In the genomic region with DNA sequence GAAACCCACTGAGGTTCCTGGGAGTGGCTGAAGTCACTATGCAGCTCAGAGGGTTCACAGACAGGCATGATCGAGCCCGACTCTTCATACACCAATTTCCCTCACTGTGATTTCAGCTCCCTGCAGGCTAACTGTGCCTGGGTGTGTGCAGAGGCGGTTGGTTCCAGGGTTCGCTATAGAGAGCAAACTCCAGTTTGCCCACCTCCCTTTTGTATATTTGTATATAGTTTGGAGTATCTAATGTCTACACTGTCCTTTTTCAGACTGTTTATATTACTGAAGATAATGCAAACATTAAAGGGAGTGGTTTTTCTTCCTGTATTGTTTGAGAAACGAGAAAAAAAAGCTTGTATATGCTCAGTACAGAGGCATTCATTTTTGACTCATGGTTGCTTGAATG, we compare ENCODE assay signal across 27 mouse cellular contexts.
A peak's percentile ranks its signal among the peaks of the same experiment; 100 is the strongest.
DNase-seq lines count a peak whose midpoint lies in the region; ATAC-seq and TF ChIP-seq lines count a peak whose summit lies in the region.
"Had no signal": no experiment of that assay in that cellular context is flagged by ENCODE, and none has a peak within 500 bp of the region (broad histone marks: within the 10 kb centered on the region; RNA-seq: fewer than 3 reads in every experiment).

No protein-coding gene starts in this region.

- no peak overlapping the region for H3K4me3 ChIP-seq in liver, embryonic 13.5 days (replicated peaks)
- H3K4me3 ChIP-seq in lung, postnatal 0 days (ENCODE audit: low read depth, low read length), result no peak overlapping the region
- H3K4me3 ChIP-seq in stomach, embryonic 14.5 days (ENCODE audit: low read depth, low read length), result no peak overlapping the region
- H3K4me3 ChIP-seq in stomach, postnatal 0 days (ENCODE audit: low read depth, low read length), result no peak overlapping the region
- H3K4me3 ChIP-seq: forebrain, embryonic 10.5 days; forebrain, embryonic 13.5 days; gastrocnemius, adult 2 months; heart, embryonic 12.5 days; heart, embryonic 15.5 days had no signal

- no peak overlapping the region for H3K27ac ChIP-seq in liver, embryonic 13.5 days
- H3K27ac ChIP-seq in lung, postnatal 0 days (ENCODE audit: low read length), result no peak overlapping the region
- H3K27ac ChIP-seq in stomach, embryonic 14.5 days (ENCODE audit: low read length), result no peak overlapping the region
- no peak overlapping the region for H3K27ac ChIP-seq in stomach, postnatal 0 days (replicated peaks)
- H3K27ac ChIP-seq: forebrain, embryonic 10.5 days; forebrain, embryonic 13.5 days; gastrocnemius, adult 2 months; heart, embryonic 15.5 days; hindbrain, embryonic 14.5 days had no signal

- no peak overlapping the region for H3K4me2 ChIP-seq in liver, embryonic 13.5 days
- H3K4me2 ChIP-seq in lung, postnatal 0 days (replicated peaks; ENCODE audit: low read depth, low read length), result no peak overlapping the region
- H3K4me2 ChIP-seq in stomach, embryonic 14.5 days (replicated peaks; ENCODE audit: low read depth, low read length), result no peak overlapping the region
- H3K4me2 ChIP-seq in stomach, postnatal 0 days (replicated peaks; ENCODE audit: low read depth), result no peak overlapping the region
- H3K4me2 ChIP-seq: forebrain, embryonic 13.5 days; heart, embryonic 12.5 days; heart, embryonic 15.5 days; hindbrain, embryonic 14.5 days had no signal

- TF ChIP-seq CTCF in lung, postnatal 0 days (IDR thresholded peaks at IDR 0.05), result no peak
- TF ChIP-seq CTCF in stomach, postnatal 0 days (IDR thresholded peaks at IDR 0.05; ENCODE audit: low read depth), result no peak

- no peaks in the 10 kb centered on the region for H3K36me3 ChIP-seq in liver, embryonic 13.5 days
- peaks cover 33% of the 10 kb centered on the region for H3K36me3 ChIP-seq in lung, postnatal 0 days (ENCODE audit: insufficient read depth, low read length)
- peaks cover 13% of the 10 kb centered on the region for H3K36me3 ChIP-seq in stomach, embryonic 14.5 days (ENCODE audit: control insufficient read depth, insufficient read depth, low read length)
- peaks cover 7% of the 10 kb centered on the region; the same call in 1 of the 2 replicates for H3K36me3 ChIP-seq in stomach, postnatal 0 days (ENCODE audit: control insufficient read depth, insufficient read depth, low read length)

- H3K4me1 ChIP-seq in liver, embryonic 13.5 days (replicated peaks), result no peaks in the 10 kb centered on the region
- no peaks in the 10 kb centered on the region for H3K4me1 ChIP-seq in lung, postnatal 0 days (ENCODE audit: insufficient read depth, low read depth, low read length)
- no peaks in the 10 kb centered on the region for H3K4me1 ChIP-seq in stomach, embryonic 14.5 days (ENCODE audit: control insufficient read depth, insufficient read depth, low read length)
- H3K4me1 ChIP-seq in stomach, postnatal 0 days (replicated peaks; ENCODE audit: control insufficient read depth, insufficient read depth), result no peaks in the 10 kb centered on the region
- H3K4me1 ChIP-seq: forebrain, embryonic 10.5 days; forebrain, embryonic 13.5 days had no signal

- 52% methylated on average over 5 of the region's 5 CpGs for WGBS in liver, embryonic 13.5 days (ENCODE audit: insufficient replicate concordance)
- WGBS in lung, postnatal 0 days, result 41% methylated on average over 5 of the region's 5 CpGs
- WGBS in stomach, embryonic 14.5 days, result 72% methylated on average over 5 of the region's 5 CpGs
- 48% methylated on average over 5 of the region's 5 CpGs for WGBS in stomach, postnatal 0 days

- no peak overlapping the region for H3K9ac ChIP-seq in liver, embryonic 13.5 days
- no peak overlapping the region for H3K9ac ChIP-seq in lung, postnatal 0 days (replicated peaks; ENCODE audit: low read depth)
- H3K9ac ChIP-seq in stomach, embryonic 14.5 days (replicated peaks; ENCODE audit: low read depth, low read length), result no peak overlapping the region
- no peak overlapping the region for H3K9ac ChIP-seq in stomach, postnatal 0 days (ENCODE audit: low read length)
- H3K9ac ChIP-seq: forebrain, embryonic 13.5 days; heart, embryonic 12.5 days; heart, embryonic 15.5 days; hindbrain, embryonic 14.5 days had no signal

- no peaks in the 10 kb centered on the region for H3K9me3 ChIP-seq in liver, embryonic 13.5 days (replicated peaks)
- no peaks in the 10 kb centered on the region for H3K9me3 ChIP-seq in lung, postnatal 0 days (ENCODE audit: low read length)
- no peaks in the 10 kb centered on the region for H3K9me3 ChIP-seq in stomach, embryonic 14.5 days (ENCODE audit: control insufficient read depth, low read depth, low read length)
- no peaks in the 10 kb centered on the region for H3K9me3 ChIP-seq in stomach, postnatal 0 days (ENCODE audit: control insufficient read depth, low read length)
- H3K9me3 ChIP-seq: forebrain, embryonic 10.5 days; forebrain, embryonic 13.5 days; heart, embryonic 12.5 days; heart, embryonic 15.5 days had no signal

- TF ChIP-seq EP300 in lung, postnatal 0 days (IDR thresholded peaks at IDR 0.05), result peak; percentile 45; the same call in 1 of the 2 replicates
- TF ChIP-seq EP300 in stomach, postnatal 0 days (optimal IDR thresholded peaks at IDR 0.05), result no peak

- H3K27me3 ChIP-seq in liver, embryonic 13.5 days, result no peaks in the 10 kb centered on the region
- no peaks in the 10 kb centered on the region for H3K27me3 ChIP-seq in lung, postnatal 0 days (replicated peaks; ENCODE audit: insufficient read depth, low read length)
- H3K27me3 ChIP-seq in stomach, embryonic 14.5 days (ENCODE audit: control insufficient read depth, insufficient read depth, low read length), result no peaks in the 10 kb centered on the region
- no peaks in the 10 kb centered on the region for H3K27me3 ChIP-seq in stomach, postnatal 0 days (ENCODE audit: control insufficient read depth, insufficient read depth, low read length)
- H3K27me3 ChIP-seq: forebrain, embryonic 13.5 days; heart, embryonic 12.5 days; heart, embryonic 15.5 days had no signal

- DNase-seq in liver, embryonic 13.5 days, result no peak
- DNase-seq in liver, result no peak
- peak; percentile 36 for DNase-seq in lung, postnatal 0 days (ENCODE audit: low spot score)
- no peak for DNase-seq in lung, postnatal 36 days
- peak; percentile 36 for DNase-seq in stomach, postnatal 0 days (ENCODE audit: low spot score)
- DNase-seq in cerebellum, postnatal 4 days (ENCODE audit: low spot score in 2 of 2), result no peak
- no peak for DNase-seq in urinary bladder, adult 2 months (ENCODE audit: low spot score)
- DNase-seq: adrenal gland, adult 8-10 months; adrenal gland, postnatal 25 days; cerebellum, adult 11-12 months; cerebellum, adult 8-10 months; cerebellum, postnatal 10 days; cerebellum, postnatal 36 days; gastrocnemius, adult 2 months; gastrocnemius, postnatal 14 days; heart, adult 18-20 months; heart, postnatal 10 days; heart, postnatal 4 days had no signal

- 0 out of 2 replicates have a peak, but pooled peaks have one; percentile 39 for ATAC-seq in liver, embryonic 13.5 days (ENCODE audit: low read depth)
- ATAC-seq in lung, postnatal 0 days, result peak; percentile 33; the same call in 1 of the 2 replicates
- ATAC-seq in stomach, embryonic 14.5 days (ENCODE audit: insufficient number of reproducible peaks, insufficient read depth, low FRiP score, low read depth), result peak; percentile 82
- ATAC-seq in stomach, postnatal 0 days (ENCODE audit: low FRiP score, low TSS enrichment), result peak; percentile 94
- ATAC-seq: activated CD4-positive, CD25-positive, alpha-beta regulatory T cell, adult 4 months; CD4-positive, CD25-positive, alpha-beta regulatory T cell, adult 4 months; forebrain, embryonic 13.5 days; forebrain, embryonic 16.5 days had no signal

Comparison
In these comparisons a context has a peak if more than half of its experiments do, and no peak if none do; other contexts are left out.
1. DNase-seq: peak in lung, postnatal 0 days (single experiment) and stomach, postnatal 0 days (single experiment); none in liver, embryonic 13.5 days (single experiment), liver (single experiment), lung, postnatal 36 days (single experiment), cerebellum, postnatal 4 days (0 of 2) and urinary bladder, adult 2 months (single experiment).
2. ATAC-seq: peak in every context shown above with its lines; median percentile 94 in stomach, postnatal 0 days; 82 in stomach, embryonic 14.5 days; 39 in liver, embryonic 13.5 days; 33 in lung, postnatal 0 days.